Mouse (Mus musculus): ENCODE results near the gene Olfr1317. TPM values are rescaled to one million over a fixed set of nuclear protein-coding genes. Genes with fewer than 3 reads are reported as not detected.

Olfr1317 gene
- not detected in 2 replicates for polyA plus RNA-seq (2015; fragmentation: Nextera tagmentation; extraction: Ambion mirVana)

DNA sequence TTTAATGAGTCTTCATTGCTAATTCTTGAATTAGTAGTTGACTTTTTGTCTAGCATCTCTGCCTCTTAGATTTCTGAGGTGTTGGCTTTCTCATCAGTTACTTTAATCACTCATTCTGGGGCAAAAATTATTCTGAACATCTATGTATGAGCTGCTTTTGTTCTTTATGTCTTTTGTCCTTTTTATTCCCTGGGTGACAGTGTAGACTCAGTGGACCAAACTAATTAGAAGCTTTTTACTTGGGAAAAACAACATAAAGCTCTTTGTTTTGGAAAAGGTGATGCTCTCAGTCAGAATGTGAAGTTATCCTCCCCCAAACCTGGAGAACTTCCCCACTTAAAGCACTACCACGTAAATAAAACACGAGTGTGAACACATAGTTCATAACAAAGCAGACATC, at the start of gene Olfr1317:
Olfr1317 (plus strand) TSS at position 301 of the 400 bp plus-strand sequence.
- 68% methylated on average over 2 of the region's 2 CpGs for WGBS

DNA sequence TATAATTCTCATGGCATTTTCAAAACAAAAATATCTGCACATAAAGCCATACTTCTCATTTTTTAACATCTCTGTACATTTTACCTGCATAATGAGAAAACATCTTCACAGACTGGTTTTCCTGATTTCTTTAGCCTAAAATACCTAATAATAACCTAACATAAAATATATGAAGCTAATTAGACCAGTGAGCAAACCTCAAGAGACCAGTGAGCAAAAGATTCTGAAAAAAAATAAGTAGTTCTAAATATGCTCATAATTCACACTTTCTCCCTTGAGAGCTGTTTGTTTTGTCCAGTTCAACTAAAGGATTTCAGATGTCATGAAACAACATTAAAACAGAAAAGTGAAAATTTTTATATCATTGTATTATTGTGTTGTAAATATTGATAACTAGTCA, 43.4 kb upstream of the Olfr1317 start, which contains the start of gene Olfr1314:
Olfr1314 (minus strand) TSS at position 101 of the 400 bp plus-strand sequence.
- ATAC-seq, result no peak
- Histone ChIP-seq H3K27ac (no peak within 1 kb of the TSS), H3K9me3 (no peaks in the 10 kb centered on the region), H3K4me1 (replicated peaks) (no peaks in the 10 kb centered on the region), H3K27me3 (replicated peaks) (no peaks in the 10 kb centered on the region), H3K4me2 (replicated peaks) (no peak within 1 kb of the TSS), H3K4me3 (replicated peaks) (no peak within 1 kb of the TSS), H3K9ac (no peak within 1 kb of the TSS), H3K36me3 (no peaks in the 10 kb centered on the region)

More for the DNA sequence above, at the start of gene Olfr1317:
- no peak within 1 kb of the TSS for H3K9ac ChIP-seq
- no peak for ATAC-seq
- H3K36me3 ChIP-seq, result no peaks in the 10 kb centered on the region
- H3K4me2 ChIP-seq (replicated peaks), result no peak within 1 kb of the TSS
- H3K4me1 ChIP-seq (replicated peaks), result no peaks in the 10 kb centered on the region
- H3K27me3 ChIP-seq (replicated peaks), result no peaks in the 10 kb centered on the region
- H3K9me3 ChIP-seq, result no peaks in the 10 kb centered on the region
- H3K4me3 ChIP-seq (replicated peaks), result no peak within 1 kb of the TSS
- no peak within 1 kb of the TSS for H3K27ac ChIP-seq

DNA sequence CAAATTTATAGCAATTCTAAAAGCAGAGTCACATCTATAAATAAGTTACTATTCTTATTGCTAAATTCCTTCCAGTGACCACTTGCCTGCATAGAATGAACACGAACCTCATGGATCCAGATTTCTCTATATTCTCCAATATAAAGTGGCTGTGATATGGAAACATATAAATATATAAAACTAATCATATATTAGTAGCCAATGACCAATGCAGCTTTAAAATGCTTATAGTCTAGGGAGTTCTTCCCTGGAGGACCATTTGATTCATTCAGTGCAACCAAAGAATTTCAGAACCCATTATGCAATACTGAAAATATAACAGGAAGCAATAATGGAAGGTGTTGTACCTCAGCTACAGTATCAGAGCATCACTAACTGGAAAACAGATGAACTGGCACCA, 24.8 kb upstream of the Olfr1317 start, which contains the start of gene Olfr1315-ps1:
Olfr1315-ps1 (minus strand) TSS at position 101 of the 400 bp plus-strand sequence.
- no peaks in the 10 kb centered on the region for H3K27me3 ChIP-seq (replicated peaks)
- H3K4me1 ChIP-seq (replicated peaks), result no peaks in the 10 kb centered on the region
- no peaks in the 10 kb centered on the region for H3K9me3 ChIP-seq
- no peaks in the 10 kb centered on the region for H3K36me3 ChIP-seq
- 73% methylated on average over 1 of the region's 1 CpGs for WGBS
- no peak within 1 kb of the TSS for H3K4me2 ChIP-seq (replicated peaks)
- H3K27ac ChIP-seq, result no peak within 1 kb of the TSS
- H3K4me3 ChIP-seq (replicated peaks), result no peak within 1 kb of the TSS
- H3K9ac ChIP-seq, result no peak within 1 kb of the TSS
- no peak for ATAC-seq

DNA sequence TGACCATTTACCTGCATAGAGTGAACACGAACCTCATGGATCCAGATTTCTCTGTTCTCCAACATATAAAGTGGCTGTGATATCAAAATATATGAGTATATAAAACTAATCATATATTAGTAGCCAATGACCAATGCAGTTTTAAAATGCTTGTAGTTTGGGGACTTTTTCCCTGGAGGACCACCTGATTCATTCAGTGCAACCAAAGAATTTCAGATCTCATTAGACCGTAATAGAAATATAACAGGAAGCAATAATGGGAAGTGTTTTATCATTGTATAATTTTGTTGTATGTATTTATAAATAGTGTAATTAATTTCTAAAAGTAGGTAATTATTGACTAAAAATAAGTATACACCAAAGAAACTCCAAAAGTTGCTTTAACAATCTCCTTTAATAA, 5.3 kb upstream of the Olfr1317 start, which contains the start of gene Olfr1316:
Olfr1316 (minus strand) TSS at position 101 of the 400 bp plus-strand sequence.
- Histone ChIP-seq H3K27ac (no peak within 1 kb of the TSS), H3K9me3 (no peaks in the 10 kb centered on the region), H3K4me3 (replicated peaks) (no peak within 1 kb of the TSS), H3K4me2 (replicated peaks) (no peak within 1 kb of the TSS), H3K36me3 (no peaks in the 10 kb centered on the region), H3K9ac (no peak within 1 kb of the TSS), H3K27me3 (replicated peaks) (no peaks in the 10 kb centered on the region), H3K4me1 (replicated peaks) (no peaks in the 10 kb centered on the region)
- no peak for ATAC-seq
- WGBS, result 82% methylated on average over 2 of the region's 2 CpGs

DNA sequence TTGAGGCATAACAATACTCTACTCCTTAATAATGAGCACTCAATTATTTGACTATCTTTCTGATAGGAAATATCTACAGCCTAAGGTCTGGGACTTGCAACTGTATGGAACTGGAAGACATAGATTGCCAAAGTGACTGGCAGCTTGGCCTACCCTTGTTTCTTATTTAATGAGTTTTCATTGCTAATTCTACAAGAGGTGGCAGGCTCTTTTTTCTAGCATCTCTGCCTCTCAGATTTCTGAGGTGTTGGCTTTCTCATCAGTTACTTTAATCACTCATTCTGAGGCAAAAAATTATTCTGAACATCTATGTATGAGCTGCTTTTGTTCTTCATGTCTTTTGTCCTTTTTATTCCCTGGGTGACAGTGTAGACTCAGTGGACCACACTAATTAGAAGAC, 13.8 kb downstream of the Olfr1317 start, which contains the start of gene Olfr1318:
Olfr1318 (plus strand) TSS at position 301 of the 400 bp plus-strand sequence.
- H3K27me3 ChIP-seq (replicated peaks), result no peaks in the 10 kb centered on the region
- no peak within 1 kb of the TSS for H3K27ac ChIP-seq
- ATAC-seq, result no peak
- no peak within 1 kb of the TSS for H3K4me2 ChIP-seq (replicated peaks)
- H3K9me3 ChIP-seq, result no peaks in the 10 kb centered on the region
- H3K4me3 ChIP-seq (replicated peaks), result no peak within 1 kb of the TSS
- H3K9ac ChIP-seq, result no peak within 1 kb of the TSS
- H3K36me3 ChIP-seq, result no peaks in the 10 kb centered on the region
- no peaks in the 10 kb centered on the region for H3K4me1 ChIP-seq (replicated peaks)

Other genes with a start within 250 kb of the Olfr1317 start
- gene Olfr1306, start 224.1 kb upstream of the Olfr1317 start, polyA plus RNA-seq (2015; fragmentation: Nextera tagmentation; extraction: Ambion mirVana), result not detected in 2 replicates
- gene Olfr1307, start 190.9 kb upstream of the Olfr1317 start, polyA plus RNA-seq (2015; fragmentation: Nextera tagmentation; extraction: Ambion mirVana), result 0.01 TPM in 1 of 2 replicates, not detected in the other
- not detected in 2 replicates for gene Olfr1308, start 175.4 kb upstream of the Olfr1317 start, polyA plus RNA-seq (2015; fragmentation: Nextera tagmentation; extraction: Ambion mirVana)
- gene Olfr1309, start 150.0 kb upstream of the Olfr1317 start, polyA plus RNA-seq (2015; fragmentation: Nextera tagmentation; extraction: Ambion mirVana), result not detected in 2 replicates
- gene Olfr1310, start 127.6 kb upstream of the Olfr1317 start, polyA plus RNA-seq (2015; fragmentation: Nextera tagmentation; extraction: Ambion mirVana), result not detected in 2 replicates
- not detected in 2 replicates for gene Olfr1311, start 115.9 kb upstream of the Olfr1317 start, polyA plus RNA-seq (2015; fragmentation: Nextera tagmentation; extraction: Ambion mirVana)
- not detected in 2 replicates for gene Olfr1312, start 90.1 kb upstream of the Olfr1317 start, polyA plus RNA-seq (2015; fragmentation: Nextera tagmentation; extraction: Ambion mirVana)
- gene Olfr1313, start 62.5 kb upstream of the Olfr1317 start, polyA plus RNA-seq (2015; fragmentation: Nextera tagmentation; extraction: Ambion mirVana), result not detected in 2 replicates
- gene Olfr1314, start 43.5 kb upstream of the Olfr1317 start, polyA plus RNA-seq (2015; fragmentation: Nextera tagmentation; extraction: Ambion mirVana), result not detected in 2 replicates
- gene Olfr1315-ps1, start 24.9 kb upstream of the Olfr1317 start, polyA plus RNA-seq (2015; fragmentation: Nextera tagmentation; extraction: Ambion mirVana), result not detected in 2 replicates
- gene Olfr1316, start 5.4 kb upstream of the Olfr1317 start, polyA plus RNA-seq (2015; fragmentation: Nextera tagmentation; extraction: Ambion mirVana), result not detected in 2 replicates
- not detected in 2 replicates for gene Olfr1318, start 13.9 kb downstream of the Olfr1317 start, polyA plus RNA-seq (2015; fragmentation: Nextera tagmentation; extraction: Ambion mirVana)
- gene Lpcat4, start 99.1 kb downstream of the Olfr1317 start, polyA plus RNA-seq (2015; fragmentation: Nextera tagmentation; extraction: Ambion mirVana), result 22.8 and 23.8 TPM in 2 replicates
- not detected in 2 replicates for gene Nutm1, start 119.0 kb downstream of the Olfr1317 start, polyA plus RNA-seq (2015; fragmentation: Nextera tagmentation; extraction: Ambion mirVana)
- gene Nop10, start 121.6 kb downstream of the Olfr1317 start, polyA plus RNA-seq (2015; fragmentation: Nextera tagmentation; extraction: Ambion mirVana), result 256 and 271 TPM in 2 replicates
- 13.8 TPM in 2 replicates for gene Slc12a6, start 125.5 kb downstream of the Olfr1317 start, polyA plus RNA-seq (2015; fragmentation: Nextera tagmentation; extraction: Ambion mirVana)
- gene Gm21985, start 126.0 kb downstream of the Olfr1317 start, polyA plus RNA-seq (2015; fragmentation: Nextera tagmentation; extraction: Ambion mirVana), result not detected in 2 replicates
- gene Emc4, start 227.7 kb downstream of the Olfr1317 start, polyA plus RNA-seq (2015; fragmentation: Nextera tagmentation; extraction: Ambion mirVana), result 109 and 113 TPM in 2 replicates
- gene Katnbl1, start 238.9 kb downstream of the Olfr1317 start, polyA plus RNA-seq (2015; fragmentation: Nextera tagmentation; extraction: Ambion mirVana), result 35.2 and 43.0 TPM in 2 replicates